Mouse (Mus musculus): ENCODE measurements around the gene Sos2.

GRCm38 (mm10) chr12:69696746-69697145 lies 15.1 kb upstream of the Sos2 start:
- TF ChIP-seq CTCF (IDR thresholded peaks at IDR 0.05; ENCODE audit: low read depth) (peak; percentile 82), EP300 (optimal IDR thresholded peaks at IDR 0.05) (no peak)

All from stomach, postnatal 0 days (tissue).